Mouse (Mus musculus) bone marrow, adult 2 months (tissue): ENCODE measurements around the gene Cdk15. TPM values are rescaled to one million over a fixed set of nuclear protein-coding genes. Genes with fewer than 3 reads are reported as not detected.

ENCODE experiments used
- H3K27ac ChIP-seq: fragments of 200-500 bp; 2 replicates; pipeline ENCODE4 v1.5.1; 2012; ENCODE audit warnings: low read depth, mild to moderate bottlenecking, control low read depth, inconsistent platforms, low read length; ENCODE audit not compliant: control insufficient read depth, poor library complexity, insufficient read depth
- H3K4me1 ChIP-seq: fragments of 200-500 bp; 2 replicates; pipeline ENCODE4 v1.6.1; 2011; ENCODE audit warnings: low read length; ENCODE audit not compliant: control insufficient read depth, insufficient read depth
- H3K4me3 ChIP-seq: fragments of 200-500 bp; replicated peaks from 2 replicates; pipeline ENCODE3; 2011; ENCODE audit warnings: mild to moderate bottlenecking, low read depth, low read length, control low read depth; ENCODE audit not compliant: control insufficient read depth
- CTCF ChIP-seq: fragments of 200-500 bp; IDR thresholded peaks from 2 replicates; pipeline ENCODE4 v1.5.1; 2011; ENCODE audit warnings: low read length, control low read depth; ENCODE audit not compliant: control insufficient read depth, insufficient read depth
- POLR2A ChIP-seq: fragments of 200-500 bp; IDR thresholded peaks from 2 replicates; pipeline ENCODE4 v1.6.1; 2011; ENCODE audit warnings: low read depth, mild to moderate bottlenecking, control low read depth, low read length, borderline replicate concordance; ENCODE audit not compliant: control insufficient read depth
- WGBS: fragments of 180-500 bp; shearing (Covaris S2); methylation state at CpG from one replicate; pipeline ENCODE4 v1.1.7; 2018; 5-methylcytosine and 5-hydroxymethylcytosine counted together
- polyA plus RNA-seq: library from polyadenylated mRNA; stranded (reverse); fragments of >200 nt; gene quantifications from 2 replicates; pipeline ENCODE4 v1.2.4, GENCODE M21; 2011; ENCODE audit warnings: low replicate concordance; ENCODE audit not compliant: missing spikeins, insufficient read depth, insufficient read length

Cdk15 gene
- polyA plus RNA-seq, 1 experiment: not detected

DNA sequence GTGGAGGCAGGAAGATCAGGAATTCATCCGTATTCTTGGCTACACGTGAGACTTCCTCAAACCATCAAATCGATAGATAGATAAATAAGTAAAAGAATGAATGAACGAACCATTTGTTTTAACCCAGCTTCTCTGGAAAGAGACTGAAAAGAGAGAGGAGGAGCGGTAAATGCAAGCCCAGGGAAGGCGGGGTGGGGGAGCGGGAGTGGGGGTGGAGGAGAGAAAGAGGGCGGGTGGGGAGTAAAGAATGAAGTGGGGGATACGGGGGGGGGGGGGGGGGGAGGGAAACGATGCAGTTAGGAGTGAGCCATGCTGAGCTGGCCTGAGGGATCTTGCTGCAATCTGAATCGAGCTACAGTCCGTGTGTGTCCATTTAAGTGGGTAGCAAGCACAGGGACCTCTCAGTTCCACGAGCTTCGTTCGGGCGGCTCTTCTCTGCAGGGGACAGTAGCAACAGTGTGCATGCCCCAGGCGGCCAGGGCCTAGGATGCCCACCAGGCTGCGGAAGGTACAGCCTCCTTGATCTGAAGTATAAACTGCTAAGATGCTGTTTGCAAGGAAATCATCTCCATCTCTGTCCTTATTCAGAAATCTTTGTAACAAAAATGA lies 3.3 kb upstream of the Cdk15 start:
- no peak overlapping the region for H3K27ac ChIP-seq
- H3K4me3 ChIP-seq: no peak overlapping the region
- WGBS: 20% methylated on average over 18 of the region's 18 CpGs
- TF ChIP-seq CTCF (no peak), POLR2A (no peak)
- H3K4me1 ChIP-seq: no peaks in the 10 kb centered on the region

DNA sequence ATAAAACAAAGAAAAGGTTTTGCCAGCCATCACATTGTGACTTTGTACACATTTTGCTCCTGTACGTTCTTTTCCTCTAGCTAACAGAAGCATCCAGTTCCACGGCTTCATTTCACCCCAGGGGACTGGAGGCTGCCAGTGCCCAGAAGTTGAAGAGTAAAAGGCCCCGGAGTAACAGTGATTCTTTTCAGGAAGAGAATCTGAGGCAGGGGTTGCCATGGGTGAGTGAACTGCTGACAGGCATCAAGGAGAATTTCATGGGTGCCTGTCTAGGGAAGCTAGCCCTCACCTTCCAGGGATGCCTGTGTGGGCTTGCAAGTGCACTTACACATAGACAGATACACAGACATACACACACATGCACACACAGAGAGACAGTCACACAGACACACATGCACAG lies 1.0 kb downstream of the Cdk15 start:
- no peak overlapping the region for H3K27ac ChIP-seq
- no peak overlapping the region for H3K4me3 ChIP-seq
- 86% methylated on average over 3 of the region's 3 CpGs for WGBS
- TF ChIP-seq CTCF (no peak), POLR2A (no peak)
- H3K4me1 ChIP-seq: no peaks in the 10 kb centered on the region

DNA sequence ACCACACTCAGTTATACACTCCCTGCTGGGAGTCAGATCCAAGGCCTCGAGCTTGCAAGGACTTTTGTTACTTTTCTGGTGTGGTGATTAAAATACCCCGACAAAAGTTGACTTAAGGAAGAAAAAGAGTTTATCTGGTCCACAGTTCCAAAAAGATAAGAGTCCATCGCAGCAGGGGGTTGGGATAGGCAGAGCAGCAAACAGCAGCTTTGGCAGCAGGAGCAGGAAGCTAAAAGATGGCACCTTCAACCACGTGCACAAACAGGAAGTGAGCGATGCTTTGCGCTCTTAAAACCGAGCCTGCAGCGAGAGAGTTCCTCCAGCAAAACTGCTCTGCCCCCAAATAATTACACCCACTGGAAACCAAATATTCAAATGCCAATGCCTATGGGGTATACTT lies 12.2 kb downstream of the Cdk15 start:
- H3K4me3 ChIP-seq: no peak overlapping the region
- no peak overlapping the region for H3K27ac ChIP-seq
- no peak for TF ChIP-seq CTCF
- no peak for TF ChIP-seq POLR2A
- H3K4me1 ChIP-seq: no peaks in the 10 kb centered on the region
- WGBS: 40% methylated on average over 8 of the region's 8 CpGs

DNA sequence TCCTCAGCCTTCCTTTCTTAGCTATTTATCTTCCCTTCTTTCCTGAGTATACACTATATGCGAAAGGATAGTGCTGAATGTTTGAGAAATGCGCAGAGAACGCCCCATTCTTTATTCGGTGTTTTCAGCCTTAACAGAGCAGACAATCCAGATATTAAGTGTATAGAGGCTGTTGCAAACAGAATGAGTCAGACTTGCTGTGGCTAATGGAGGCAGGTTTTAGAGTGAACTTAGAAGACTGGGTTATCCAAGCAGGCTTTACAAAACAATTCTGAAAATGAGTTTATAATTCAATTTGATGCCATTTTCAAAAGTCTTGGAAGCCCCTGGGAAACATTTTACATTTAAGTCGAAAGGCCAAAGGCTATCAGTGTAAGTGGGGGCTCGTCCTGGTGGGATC lies 12.8 kb downstream of the Cdk15 start:
- H3K4me1 ChIP-seq: no peaks in the 10 kb centered on the region
- WGBS: 86% methylated on average over 6 of the region's 6 CpGs
- H3K27ac ChIP-seq: no peak overlapping the region
- H3K4me3 ChIP-seq: no peak overlapping the region
- TF ChIP-seq POLR2A: no peak
- TF ChIP-seq CTCF: no peak

DNA sequence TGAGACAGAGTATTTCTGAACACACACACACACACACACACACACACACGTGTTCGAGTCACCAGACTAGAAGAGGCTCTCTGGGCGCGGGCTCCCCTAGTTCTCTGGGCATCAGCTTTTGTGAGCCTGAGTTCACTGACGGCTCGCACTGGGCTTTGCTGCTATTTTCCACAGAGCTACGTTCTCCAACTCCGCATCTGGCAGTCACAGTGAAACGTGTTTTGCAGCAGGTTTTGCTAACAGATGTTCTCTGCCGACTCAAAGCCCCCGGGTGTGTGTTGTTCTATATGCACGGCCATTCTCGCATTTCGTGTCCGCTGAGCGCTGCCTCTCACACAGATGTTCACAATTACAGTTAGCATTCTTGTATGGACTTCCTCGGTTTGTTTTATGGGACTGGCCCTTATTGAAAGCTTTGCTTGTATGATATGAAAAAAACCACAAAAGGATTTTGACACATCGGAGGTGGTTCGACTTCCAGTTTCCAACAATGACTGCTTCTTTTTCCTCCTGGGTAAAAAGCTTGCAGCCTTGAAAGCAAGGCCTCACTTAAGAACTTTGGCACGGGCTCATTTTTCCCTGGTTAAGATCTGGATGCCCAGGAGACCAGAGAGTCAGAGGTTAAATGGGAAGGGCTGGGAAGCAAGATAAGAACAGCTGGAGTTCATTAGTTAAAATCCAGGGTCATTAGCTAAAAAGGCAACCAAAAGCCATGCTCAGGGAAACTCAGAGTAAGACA lies 13.4 kb downstream of the Cdk15 start:
- 76% methylated on average over 20 of the region's 20 CpGs for WGBS
- TF ChIP-seq CTCF: no peak
- TF ChIP-seq POLR2A: no peak

DNA sequence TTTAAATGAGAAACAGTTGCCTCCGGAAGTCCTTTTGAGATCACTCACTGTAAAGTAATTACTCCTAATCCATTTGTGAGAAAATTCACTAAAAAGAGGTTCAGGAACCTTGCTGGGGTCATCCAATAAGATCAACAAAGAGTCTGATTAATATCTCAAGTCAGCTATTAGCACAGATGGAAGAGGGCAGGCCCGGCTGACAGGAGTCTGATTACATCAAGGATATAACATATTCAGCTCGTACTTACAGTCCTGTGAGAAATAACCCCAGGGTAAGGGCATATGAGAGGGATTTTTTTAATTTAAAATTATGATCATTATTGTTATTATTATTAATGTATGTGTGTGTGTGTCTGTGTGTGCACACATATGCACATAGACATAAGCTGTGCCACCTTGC lies 15.5 kb downstream of the Cdk15 start:
- no peaks in the 10 kb centered on the region for H3K4me1 ChIP-seq
- TF ChIP-seq POLR2A: no peak
- no peak for TF ChIP-seq CTCF
- H3K27ac ChIP-seq: no peak overlapping the region
- 87% methylated on average over 3 of the region's 3 CpGs for WGBS
- no peak overlapping the region for H3K4me3 ChIP-seq

More for the DNA sequence above, 13.4 kb downstream of the Cdk15 start:
- Histone ChIP-seq H3K27ac (no peak overlapping the region), H3K4me1 (no peaks in the 10 kb centered on the region), H3K4me3 (no peak overlapping the region)

DNA sequence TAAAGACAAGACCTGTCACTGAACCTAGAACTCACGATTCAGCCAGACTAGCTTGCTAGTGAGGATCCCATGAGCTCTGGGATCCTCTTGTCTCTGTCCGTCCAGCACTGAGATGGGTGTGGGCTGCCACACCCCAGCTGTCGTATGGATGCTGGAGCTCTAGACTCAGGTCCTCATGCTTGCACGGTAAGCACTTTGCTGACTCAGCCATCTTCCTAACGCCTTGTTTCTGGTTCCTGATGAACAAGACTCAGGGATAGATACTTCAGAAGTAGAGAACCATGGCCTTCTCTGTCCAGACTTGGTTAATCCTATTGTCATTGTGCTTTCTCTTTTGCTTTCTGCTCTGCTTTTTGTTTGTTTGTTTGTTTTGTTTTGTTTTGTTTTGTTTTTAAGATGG lies 29.2 kb downstream of the Cdk15 start:
- 80% methylated on average over 5 of the region's 5 CpGs for WGBS
- H3K4me1 ChIP-seq: no peaks in the 10 kb centered on the region
- no peak overlapping the region for H3K27ac ChIP-seq
- no peak for TF ChIP-seq POLR2A
- no peak for TF ChIP-seq CTCF
- no peak overlapping the region for H3K4me3 ChIP-seq

DNA sequence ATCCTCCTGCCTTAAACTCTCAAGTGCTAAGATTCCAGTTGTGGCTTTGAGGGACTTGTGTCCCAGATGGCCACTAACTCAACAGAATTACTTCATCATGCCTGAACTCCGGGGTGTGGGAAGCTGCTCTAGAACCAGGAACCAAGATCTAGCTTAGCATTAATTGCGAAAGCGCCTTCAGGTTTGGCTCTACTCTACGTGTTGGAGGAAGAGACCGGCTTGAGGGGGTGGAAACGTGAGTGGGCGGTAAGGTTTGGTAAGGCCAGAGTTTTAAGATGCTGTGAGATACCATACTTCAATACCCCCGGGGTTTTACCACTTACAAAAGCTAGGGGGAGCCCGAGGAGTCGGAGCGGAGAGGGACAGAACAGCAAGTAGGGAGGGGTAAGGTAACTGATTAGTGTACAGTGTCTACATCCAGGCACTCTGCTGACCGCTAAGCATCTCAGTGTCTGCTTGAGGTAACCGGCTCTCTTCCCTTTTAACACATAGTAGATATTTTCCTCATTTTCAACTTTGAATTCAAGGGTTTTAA lies 29.7 kb downstream of the Cdk15 start:
- no peak overlapping the region for H3K27ac ChIP-seq
- H3K4me1 ChIP-seq: no peaks in the 10 kb centered on the region
- H3K4me3 ChIP-seq: no peak overlapping the region
- TF ChIP-seq POLR2A (no peak), CTCF (peak; percentile 30; the same call in 1 of the 2 replicates)
- 59% methylated on average over 13 of the region's 13 CpGs for WGBS
